Mouse (Mus musculus) midbrain, embryonic 13.5 days (tissue): ENCODE measurements at regions not wholly inside any gene's neighbourhood (a gene's known extent, or its start where the extent isn't known, plus 50 kb on each side); places are given as distances from the start of the nearest gene placed in this dataset.
A peak's percentile ranks its signal among the peaks of the same experiment; 100 is the strongest.

Experiments used
- ATAC-seq: fragments of 200-750 bp; cut with Nextera tagmentation; 2 replicates; pipeline ENCODE4 v1.8.0; 2017; ENCODE audit warnings: mild to moderate bottlenecking, moderate TSS enrichment, moderate library complexity
- H3K27ac ChIP-seq: fragments of 300-500 bp; sonication (generic); 2 replicates; pipeline ENCODE4 v1.5.1; 2015; ENCODE audit warnings: inconsistent platforms, mild to moderate bottlenecking, moderate library complexity
- H3K27me3 ChIP-seq: fragments of 300-500 bp; sonication (generic); 2 replicates; pipeline ENCODE4 v1.6.1; 2015; ENCODE audit warnings: mild to moderate bottlenecking, inconsistent platforms
- H3K36me3 ChIP-seq: fragments of 300-500 bp; sonication (generic); 2 replicates; pipeline ENCODE4 v1.6.1; 2015; ENCODE audit warnings: mild to moderate bottlenecking, inconsistent platforms
- H3K4me1 ChIP-seq: fragments of 300-500 bp; sonication (generic); replicated peaks from 2 replicates; pipeline ENCODE4 v1.6.1; 2015; ENCODE audit warnings: inconsistent platforms
- H3K4me2 ChIP-seq: fragments of 300-500 bp; sonication (generic); replicated peaks from 2 replicates; pipeline ENCODE4 v1.6.1; 2015; ENCODE audit warnings: moderate library complexity, mild to moderate bottlenecking, inconsistent platforms
- H3K4me3 ChIP-seq: fragments of 300-500 bp; sonication (generic); replicated peaks from 2 replicates; pipeline ENCODE4 v1.5.1; 2015; ENCODE audit warnings: mild to moderate bottlenecking, inconsistent platforms
- H3K9ac ChIP-seq: fragments of 300-500 bp; sonication (generic); replicated peaks from 2 replicates; pipeline ENCODE4 v1.6.1; 2015; ENCODE audit warnings: mild to moderate bottlenecking, inconsistent platforms
- H3K9me3 ChIP-seq: fragments of 300-500 bp; sonication (generic); 2 replicates; pipeline ENCODE4 v1.6.1; 2016; ENCODE audit warnings: mild to moderate bottlenecking, inconsistent platforms
- WGBS: fragments of 180-500 bp; shearing (Covaris S2); methylation state at CpG from one replicate; pipeline ENCODE4 v1.1.7; 2015; 5-methylcytosine and 5-hydroxymethylcytosine counted together

- Histone ChIP-seq H3K27me3 (no peaks in the 10 kb centered on the region), H3K36me3 (no peaks in the 10 kb centered on the region), H3K9me3 (no peaks in the 10 kb centered on the region), H3K4me1 (no peaks in the 10 kb centered on the region), H3K4me3 (no peak overlapping the region), H3K4me2 (no peak overlapping the region), H3K9ac (no peak overlapping the region), H3K27ac (no peak overlapping the region)
- 84% methylated on average over 7 of the region's 7 CpGs for WGBS
- no peak for ATAC-seq
Measured at GRCm38 (mm10) chr19:36236576-36237345, 111.3 kb upstream of the Pcgf5 start.

DNA sequence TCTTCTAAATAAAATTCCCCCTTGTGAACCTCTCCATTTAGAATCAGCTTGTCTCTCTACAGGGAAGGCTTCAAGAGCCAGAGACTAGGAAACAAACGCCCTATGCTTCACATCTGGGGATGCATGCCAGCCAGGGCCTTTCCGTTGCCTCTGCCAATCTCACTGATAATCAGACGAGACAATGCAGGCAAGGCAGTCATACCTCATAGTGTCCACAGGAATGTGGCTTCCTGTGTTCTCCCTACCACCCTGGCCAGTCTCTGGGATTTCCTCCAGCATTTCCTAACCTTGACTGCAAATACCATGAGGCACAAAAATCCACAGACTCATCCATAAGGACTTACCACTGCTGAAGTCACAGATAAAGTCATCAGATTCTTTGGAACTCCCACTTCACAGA is 110.4 kb upstream of the Pcgf5 start:
- Histone ChIP-seq H3K27ac (no peak overlapping the region), H3K4me3 (no peak overlapping the region), H3K4me2 (no peak overlapping the region), H3K36me3 (no peaks in the 10 kb centered on the region), H3K4me1 (no peaks in the 10 kb centered on the region), H3K27me3 (no peaks in the 10 kb centered on the region), H3K9ac (no peak overlapping the region), H3K9me3 (no peaks in the 10 kb centered on the region)
- ATAC-seq, result no peak
- WGBS, result 76% methylated on average over 3 of the region's 3 CpGs

DNA sequence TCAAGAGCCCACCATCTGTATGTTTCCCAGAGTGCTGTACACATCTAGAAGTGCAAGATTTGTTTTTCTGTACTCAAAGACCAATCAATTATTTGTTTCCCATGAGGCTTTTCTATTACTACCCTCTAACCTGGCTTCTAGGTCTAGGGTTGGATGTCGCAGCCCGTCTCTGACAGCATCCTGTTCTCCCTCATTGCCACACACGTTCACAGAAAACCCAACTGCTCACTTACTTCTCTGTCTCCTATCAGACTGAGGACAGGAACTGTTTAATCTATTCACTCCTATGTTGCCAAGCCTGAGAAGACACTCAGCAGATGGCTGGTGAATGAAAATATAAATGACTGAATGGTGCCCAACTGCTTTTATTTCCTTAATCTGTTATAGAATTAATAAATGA is 109.6 kb upstream of the Pcgf5 start:
- Histone ChIP-seq H3K9me3 (no peaks in the 10 kb centered on the region), H3K4me2 (no peak overlapping the region), H3K4me1 (no peaks in the 10 kb centered on the region), H3K36me3 (no peaks in the 10 kb centered on the region), H3K27ac (no peak overlapping the region), H3K27me3 (no peaks in the 10 kb centered on the region), H3K4me3 (no peak overlapping the region), H3K9ac (no peak overlapping the region)
- 87% methylated on average over 3 of the region's 3 CpGs for WGBS
- ATAC-seq, result no peak

GRCm38 (mm10) chr19:36242396-36242795 is 105.7 kb upstream of the Pcgf5 start:
- Histone ChIP-seq H3K27me3 (no peaks in the 10 kb centered on the region), H3K4me2 (no peak overlapping the region), H3K4me3 (no peak overlapping the region), H3K9me3 (no peaks in the 10 kb centered on the region), H3K36me3 (no peaks in the 10 kb centered on the region), H3K4me1 (no peaks in the 10 kb centered on the region), H3K9ac (no peak overlapping the region), H3K27ac (no peak overlapping the region)
- no peak for ATAC-seq
- WGBS, result 84% methylated on average over 3 of the region's 3 CpGs

GRCm38 (mm10) chr19:36242946-36243345 is 105.2 kb upstream of the Pcgf5 start:
- Histone ChIP-seq H3K4me2 (no peak overlapping the region), H3K27ac (no peak overlapping the region), H3K4me3 (no peak overlapping the region), H3K27me3 (no peaks in the 10 kb centered on the region), H3K9me3 (no peaks in the 10 kb centered on the region), H3K9ac (no peak overlapping the region), H3K36me3 (no peaks in the 10 kb centered on the region), H3K4me1 (no peaks in the 10 kb centered on the region)
- 81% methylated on average over 5 of the region's 5 CpGs for WGBS
- ATAC-seq, result no peak

GRCm38 (mm10) chr19:36252522-36252921 is 95.6 kb upstream of the Pcgf5 start:
- no peak overlapping the region for H3K4me2 ChIP-seq
- no peaks in the 10 kb centered on the region for H3K36me3 ChIP-seq
- WGBS, result 96% methylated on average over 3 of the region's 3 CpGs
- H3K4me1 ChIP-seq, result peaks cover 3% of the 10 kb centered on the region; the same call in 1 of the 2 replicates
- ATAC-seq, result no peak
- no peaks in the 10 kb centered on the region for H3K27me3 ChIP-seq
- H3K4me3 ChIP-seq, result no peak overlapping the region
- H3K27ac ChIP-seq, result no peak overlapping the region
- no peaks in the 10 kb centered on the region for H3K9me3 ChIP-seq
- H3K9ac ChIP-seq, result no peak overlapping the region

DNA sequence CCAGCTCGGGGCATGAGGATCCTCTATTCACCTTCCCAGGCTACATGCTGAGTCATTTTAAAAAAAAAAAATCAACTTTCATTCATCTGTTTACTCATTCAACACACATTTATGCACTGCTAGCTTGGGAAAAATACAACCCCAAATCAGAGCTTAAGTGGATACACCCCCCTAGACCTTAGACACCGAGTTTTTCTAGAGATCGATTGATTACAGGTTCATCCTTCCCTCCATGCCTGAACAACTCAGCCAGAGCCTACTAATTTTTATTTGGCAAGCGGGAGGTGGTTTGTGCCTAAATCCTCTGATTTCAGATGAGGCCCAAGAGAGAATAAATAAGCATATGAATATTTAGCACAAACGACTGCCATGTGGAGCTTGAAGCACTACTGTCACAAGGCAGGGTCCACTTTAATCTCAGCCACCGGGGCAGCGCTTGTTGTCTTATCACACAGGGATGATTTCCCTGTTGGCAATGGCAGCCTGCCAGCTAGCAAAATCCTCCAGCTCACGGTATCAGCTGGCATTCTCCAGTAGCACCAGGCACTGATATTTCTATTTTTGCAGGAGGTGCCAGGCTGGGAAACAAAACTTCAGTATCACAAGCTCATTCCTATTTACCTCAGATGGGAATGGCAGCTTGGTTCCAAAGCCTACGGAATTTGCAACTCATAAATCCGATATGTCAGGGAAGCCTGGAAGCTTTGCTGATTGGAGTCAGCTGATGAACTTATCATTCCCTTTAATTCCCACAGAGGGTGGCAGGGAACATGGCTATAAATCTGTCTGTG is 90.2 kb upstream of the Pcgf5 start:
- 66% methylated on average over 10 of the region's 10 CpGs for WGBS
- ATAC-seq, result peak; percentile 65

GRCm38 (mm10) chr19:36261819-36262218 is 86.3 kb upstream of the Pcgf5 start:
- Histone ChIP-seq H3K4me2 (no peak overlapping the region), H3K27me3 (no peaks in the 10 kb centered on the region), H3K4me3 (no peak overlapping the region), H3K27ac (no peak overlapping the region), H3K9me3 (no peaks in the 10 kb centered on the region), H3K36me3 (no peaks in the 10 kb centered on the region), H3K4me1 (peaks cover 4% of the 10 kb centered on the region; the same call in 1 of the 2 replicates), H3K9ac (no peak overlapping the region)
- ATAC-seq, result no peak
- 93% methylated on average over 5 of the region's 5 CpGs for WGBS

More for the DNA sequence above, 90.2 kb upstream of the Pcgf5 start:
- Histone ChIP-seq H3K4me1 (peaks cover 4% of the 10 kb centered on the region; the same call in 1 of the 2 replicates), H3K9ac (no peak overlapping the region), H3K27me3 (no peaks in the 10 kb centered on the region), H3K9me3 (no peaks in the 10 kb centered on the region), H3K36me3 (no peaks in the 10 kb centered on the region), H3K4me2 (no peak overlapping the region), H3K27ac (no peak overlapping the region), H3K4me3 (no peak overlapping the region)

DNA sequence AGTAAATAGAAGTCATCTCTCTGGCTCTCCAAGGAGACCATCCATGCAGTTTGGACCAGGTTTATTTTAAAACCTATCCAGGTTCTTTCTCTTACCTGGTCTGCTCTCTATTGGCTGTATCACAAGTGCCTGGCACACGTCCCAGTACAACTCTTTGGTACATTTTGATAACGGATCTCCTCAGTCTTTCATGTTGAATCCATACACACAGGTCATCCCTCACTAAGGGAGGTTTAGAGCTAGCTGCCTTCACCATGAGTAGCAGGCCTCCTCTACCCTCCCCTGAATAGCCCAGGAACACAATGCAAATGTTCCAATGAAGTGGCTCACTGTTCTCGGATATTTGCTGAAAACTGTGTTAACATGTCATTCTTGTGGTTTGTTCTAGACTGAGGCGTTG is 84.2 kb upstream of the Pcgf5 start:
- Histone ChIP-seq H3K4me3 (no peak overlapping the region), H3K36me3 (no peaks in the 10 kb centered on the region), H3K27ac (no peak overlapping the region), H3K4me2 (no peak overlapping the region), H3K27me3 (no peaks in the 10 kb centered on the region), H3K9ac (no peak overlapping the region), H3K9me3 (no peaks in the 10 kb centered on the region), H3K4me1 (no peaks in the 10 kb centered on the region)
- WGBS, result 87% methylated on average over 4 of the region's 4 CpGs
- ATAC-seq, result no peak

DNA sequence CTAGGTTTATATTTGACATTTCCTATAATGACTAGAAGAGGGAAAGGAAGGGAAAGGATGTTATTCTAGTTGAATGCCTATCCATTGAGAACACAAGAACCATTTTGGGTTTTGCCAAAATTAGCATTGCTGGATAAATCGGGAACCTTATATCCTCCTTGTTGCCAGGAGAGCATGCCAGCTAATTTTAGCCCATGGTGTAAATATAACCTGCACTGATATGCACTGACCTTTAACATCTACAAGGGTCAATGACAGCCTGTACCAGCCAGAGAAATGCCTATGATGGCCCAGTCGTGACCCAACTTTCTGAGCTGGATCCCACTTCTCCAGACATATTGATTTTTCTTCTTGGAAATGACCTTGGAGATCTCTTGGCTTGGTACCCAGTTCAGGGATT is 83.7 kb upstream of the Pcgf5 start:
- no peak overlapping the region for H3K9ac ChIP-seq
- H3K36me3 ChIP-seq, result no peaks in the 10 kb centered on the region
- no peak for ATAC-seq
- no peak overlapping the region for H3K4me3 ChIP-seq
- H3K27ac ChIP-seq, result no peak overlapping the region
- no peaks in the 10 kb centered on the region for H3K9me3 ChIP-seq
- no peaks in the 10 kb centered on the region for H3K4me1 ChIP-seq
- WGBS, result 90% methylated on average over 2 of the region's 2 CpGs
- H3K4me2 ChIP-seq, result no peak overlapping the region
- H3K27me3 ChIP-seq, result no peaks in the 10 kb centered on the region

DNA sequence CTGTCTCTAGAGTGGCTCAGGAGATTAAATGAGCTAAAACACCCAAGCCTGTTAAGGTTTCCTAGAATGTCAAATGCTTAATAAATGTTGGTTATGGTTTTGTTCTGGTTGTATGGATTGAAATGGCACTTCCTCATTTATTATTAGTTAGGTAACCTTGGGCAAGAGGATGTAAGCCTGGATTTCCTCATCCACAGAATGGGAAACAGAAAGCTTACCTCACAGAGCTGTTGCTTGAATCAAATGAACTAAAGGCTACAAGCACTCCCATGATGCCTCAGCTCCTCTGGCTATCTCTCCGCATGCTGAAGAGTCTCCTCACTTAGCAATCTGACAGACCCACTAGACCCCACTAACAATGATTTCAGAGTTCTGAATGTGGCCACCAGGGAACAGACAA is 82.8 kb upstream of the Pcgf5 start:
- no peaks in the 10 kb centered on the region for H3K27me3 ChIP-seq
- no peak overlapping the region for H3K9ac ChIP-seq
- H3K27ac ChIP-seq, result no peak overlapping the region
- no peaks in the 10 kb centered on the region for H3K4me1 ChIP-seq
- 83% methylated on average over 1 of the region's 1 CpGs for WGBS
- ATAC-seq, result no peak
- H3K36me3 ChIP-seq, result no peaks in the 10 kb centered on the region
- no peak overlapping the region for H3K4me3 ChIP-seq
- H3K9me3 ChIP-seq, result no peaks in the 10 kb centered on the region
- H3K4me2 ChIP-seq, result no peak overlapping the region

DNA sequence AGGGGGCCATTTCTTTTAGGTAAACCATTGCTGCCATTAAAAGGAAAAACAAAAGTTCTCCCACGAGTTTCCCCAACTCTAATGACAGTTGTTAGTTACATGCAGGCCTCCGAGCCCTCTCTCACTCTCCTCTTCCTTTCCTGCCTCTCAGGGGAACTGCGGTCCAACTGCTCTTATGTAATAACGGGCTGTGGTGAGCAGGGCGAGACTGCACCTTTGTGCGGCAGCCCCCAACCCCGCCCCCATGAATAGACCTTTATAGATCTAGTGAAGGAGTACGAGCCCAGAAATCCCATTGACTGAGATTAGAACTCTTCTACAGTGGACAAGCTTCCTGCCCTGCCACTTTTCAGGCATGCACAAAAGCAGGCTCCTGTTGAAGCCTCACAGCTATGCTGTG is 81.8 kb upstream of the Pcgf5 start:
- Histone ChIP-seq H3K4me2 (no peak overlapping the region), H3K36me3 (no peaks in the 10 kb centered on the region), H3K27me3 (no peaks in the 10 kb centered on the region), H3K4me3 (no peak overlapping the region), H3K9me3 (no peaks in the 10 kb centered on the region), H3K27ac (no peak overlapping the region), H3K4me1 (no peaks in the 10 kb centered on the region), H3K9ac (no peak overlapping the region)
- WGBS, result 58% methylated on average over 8 of the region's 8 CpGs
- no peak for ATAC-seq
